Mouse (Mus musculus): ENCODE measurements around the gene Stat3. TPM values are rescaled to one million over a fixed set of nuclear protein-coding genes. Genes with fewer than 3 reads are reported as not detected.

Gene Stat3
- total RNA-seq, 2 experiments from 2014 or later: 52.1 to 54.7 TPM

GRCm38 (mm10) chr11:100931254-100931921 is 8.0 kb downstream of the Stat3 start:
- peak; percentile 60 for ATAC-seq (replicated peaks; ENCODE audit: poor library complexity, severe bottlenecking)

- no peak for ATAC-seq (replicated peaks; ENCODE audit: poor library complexity, severe bottlenecking)
These were observed 8.7 kb downstream of the Stat3 start for GRCm38 (mm10) chr11:100930611-100931010.

- peak; percentile 50 for ATAC-seq (replicated peaks; ENCODE audit: poor library complexity, severe bottlenecking)
These were observed 12.0 kb downstream of the Stat3 start for GRCm38 (mm10) chr11:100927386-100927785.

GRCm38 (mm10) chr11:100924386-100924919 is 14.9 kb downstream of the Stat3 start:
- ATAC-seq (replicated peaks; ENCODE audit: poor library complexity, severe bottlenecking): no peak

GRCm38 (mm10) chr11:100920887-100921624 is 18.3 kb downstream of the Stat3 start:
- no peak for ATAC-seq (replicated peaks; ENCODE audit: poor library complexity, severe bottlenecking)

GRCm38 (mm10) chr11:100918007-100918406 is 21.3 kb downstream of the Stat3 start:
- ATAC-seq (replicated peaks; ENCODE audit: poor library complexity, severe bottlenecking): no peak

- peak; percentile 94 for ATAC-seq (replicated peaks; ENCODE audit: poor library complexity, severe bottlenecking)
These were observed 22.8 kb downstream of the Stat3 start for GRCm38 (mm10) chr11:100916432-100916971.

- ATAC-seq (replicated peaks; ENCODE audit: poor library complexity, severe bottlenecking): no peak
These were observed 24.3 kb downstream of the Stat3 start for GRCm38 (mm10) chr11:100915063-100915462.

- no peak for ATAC-seq (replicated peaks; ENCODE audit: poor library complexity, severe bottlenecking)
These were observed 24.9 kb downstream of the Stat3 start for GRCm38 (mm10) chr11:100914415-100914814.

- ATAC-seq (replicated peaks; ENCODE audit: poor library complexity, severe bottlenecking): no peak
These were observed 26.8 kb downstream of the Stat3 start for GRCm38 (mm10) chr11:100912401-100913155.

- no peak for ATAC-seq (replicated peaks; ENCODE audit: poor library complexity, severe bottlenecking)
These were observed 30.8 kb downstream of the Stat3 start for GRCm38 (mm10) chr11:100908567-100908966.

- ATAC-seq (replicated peaks; ENCODE audit: poor library complexity, severe bottlenecking): no peak
These were observed 31.2 kb downstream of the Stat3 start for GRCm38 (mm10) chr11:100908112-100908511.

- ATAC-seq (replicated peaks; ENCODE audit: poor library complexity, severe bottlenecking): no peak
These were observed 32.5 kb downstream of the Stat3 start for GRCm38 (mm10) chr11:100906885-100907284.

GRCm38 (mm10) chr11:100905929-100906328 is 33.4 kb downstream of the Stat3 start:
- no peak for ATAC-seq (replicated peaks; ENCODE audit: poor library complexity, severe bottlenecking)

- ATAC-seq (replicated peaks; ENCODE audit: poor library complexity, severe bottlenecking): 0 out of 2 replicates have a peak, but pooled peaks have one; percentile 30
These were observed 34.6 kb downstream of the Stat3 start for GRCm38 (mm10) chr11:100904580-100905351.

- no peak for ATAC-seq (replicated peaks; ENCODE audit: poor library complexity, severe bottlenecking)
These were observed 40.7 kb downstream of the Stat3 start for GRCm38 (mm10) chr11:100898441-100899199.

- 0 out of 2 replicates have a peak, but pooled peaks have one; percentile 24 for ATAC-seq (replicated peaks; ENCODE audit: poor library complexity, severe bottlenecking)
These were observed 41.8 kb downstream of the Stat3 start for GRCm38 (mm10) chr11:100897294-100898231.

GRCm38 (mm10) chr11:100896078-100896477 is 43.3 kb downstream of the Stat3 start:
- no peak for ATAC-seq (replicated peaks; ENCODE audit: poor library complexity, severe bottlenecking)
